Mouse (Mus musculus) right cerebral cortex, adult 18-20 months (tissue): ENCODE results near the gene Gm1123.
A peak's percentile ranks its signal among the peaks of the same experiment; 100 is the strongest.

Experiments
- DNase-seq: peaks from one replicate; pipeline ENCODE4 v3.0.0; 2022; ENCODE audit warnings: mixed read lengths

Gm1123 gene

DNA sequence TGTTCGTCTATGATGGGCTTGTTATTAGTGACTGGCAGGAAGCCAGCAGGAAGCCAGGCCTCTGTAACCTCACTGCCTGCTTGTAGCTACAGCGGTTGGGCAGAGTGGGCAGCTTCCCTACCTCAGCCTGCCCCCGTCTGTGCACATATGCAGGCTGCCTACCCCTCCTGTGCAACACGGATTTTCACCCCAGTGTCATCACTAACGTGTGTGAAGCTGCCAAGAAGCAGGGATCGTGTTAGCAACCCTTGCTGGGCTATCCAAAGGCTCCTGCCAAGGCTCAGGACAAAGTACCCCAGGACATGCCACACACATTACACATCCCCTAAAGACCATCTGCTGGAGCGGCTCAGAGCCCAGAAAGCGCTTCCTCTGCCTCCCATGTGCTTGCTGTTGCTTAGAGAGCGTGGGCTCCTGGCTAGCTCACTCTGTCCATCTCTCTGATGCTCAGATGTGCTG lies 35.6 kb downstream of the Gm1123 start:
- peak; percentile 46 for DNase-seq

DNA sequence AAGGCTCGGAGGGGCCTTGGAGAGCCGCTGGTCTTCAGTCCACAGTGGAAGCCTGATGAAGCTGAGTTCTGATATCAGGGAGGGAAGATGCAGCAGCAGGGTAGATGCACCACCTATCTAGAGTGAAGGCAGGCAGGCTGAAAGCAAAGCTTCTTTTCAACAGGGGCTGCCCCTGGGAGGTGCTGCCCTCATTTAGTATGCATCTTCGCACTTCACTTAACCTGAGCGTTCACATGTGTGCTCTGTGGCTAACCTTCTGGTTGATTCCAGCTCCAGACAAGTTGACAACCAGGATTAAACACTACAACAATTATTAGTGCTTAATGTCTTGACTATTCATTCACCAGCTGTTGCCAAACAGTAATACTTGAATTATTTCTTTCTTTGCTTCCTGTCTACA lies 41.4 kb downstream of the Gm1123 start:
- no peak for DNase-seq

DNA sequence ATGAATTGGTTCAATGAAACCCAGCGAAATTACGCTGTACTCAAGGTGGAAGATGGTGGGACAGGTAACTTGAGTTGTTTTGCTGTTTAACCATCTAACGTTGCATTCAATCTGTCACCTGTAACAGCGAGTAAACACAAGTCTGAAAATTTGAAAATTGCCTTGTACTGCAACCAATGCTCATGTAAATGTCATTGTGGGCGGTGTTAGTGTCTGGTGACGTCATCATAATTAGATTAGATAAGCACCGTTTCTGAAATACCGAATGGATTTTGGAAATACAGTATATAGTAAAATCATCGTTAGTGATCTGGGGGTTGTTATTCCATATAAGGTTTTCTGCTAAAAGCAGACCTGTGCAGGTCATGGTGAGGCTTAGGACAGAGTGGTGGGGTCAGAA lies 48.4 kb downstream of the Gm1123 start:
- DNase-seq: no peak

DNA sequence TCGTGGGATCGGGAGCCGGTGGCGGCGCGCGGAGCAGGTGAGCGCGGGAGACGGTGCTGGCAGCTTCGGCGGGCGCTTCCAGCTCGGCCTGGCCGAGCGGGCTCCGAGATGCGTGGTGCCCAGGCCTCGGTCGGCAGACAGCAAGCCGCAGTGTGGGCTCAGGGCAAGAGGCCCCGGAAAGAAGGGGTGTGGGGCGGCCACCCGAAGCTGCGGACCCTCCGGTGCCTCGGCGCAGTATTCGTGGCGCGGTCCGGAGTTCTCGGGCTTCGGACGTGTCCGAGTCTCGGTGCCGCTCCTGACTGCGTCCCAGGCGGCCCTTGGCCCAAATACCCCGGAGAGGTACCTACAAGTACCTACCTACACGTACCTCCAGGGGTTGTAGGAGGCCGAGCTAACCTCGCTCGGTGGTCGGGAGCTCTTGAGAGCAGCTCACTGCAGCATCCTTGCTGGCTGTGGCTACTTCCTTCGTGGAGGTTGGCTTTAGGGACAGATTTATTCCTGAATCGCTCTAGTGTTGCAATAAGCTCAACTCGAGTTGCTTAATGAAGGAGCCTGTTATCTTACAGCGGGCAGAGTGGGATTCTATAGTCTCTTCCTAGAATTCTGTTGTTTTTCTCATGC lies 48.9 kb downstream of the Gm1123 start:
- DNase-seq: no peak

DNA sequence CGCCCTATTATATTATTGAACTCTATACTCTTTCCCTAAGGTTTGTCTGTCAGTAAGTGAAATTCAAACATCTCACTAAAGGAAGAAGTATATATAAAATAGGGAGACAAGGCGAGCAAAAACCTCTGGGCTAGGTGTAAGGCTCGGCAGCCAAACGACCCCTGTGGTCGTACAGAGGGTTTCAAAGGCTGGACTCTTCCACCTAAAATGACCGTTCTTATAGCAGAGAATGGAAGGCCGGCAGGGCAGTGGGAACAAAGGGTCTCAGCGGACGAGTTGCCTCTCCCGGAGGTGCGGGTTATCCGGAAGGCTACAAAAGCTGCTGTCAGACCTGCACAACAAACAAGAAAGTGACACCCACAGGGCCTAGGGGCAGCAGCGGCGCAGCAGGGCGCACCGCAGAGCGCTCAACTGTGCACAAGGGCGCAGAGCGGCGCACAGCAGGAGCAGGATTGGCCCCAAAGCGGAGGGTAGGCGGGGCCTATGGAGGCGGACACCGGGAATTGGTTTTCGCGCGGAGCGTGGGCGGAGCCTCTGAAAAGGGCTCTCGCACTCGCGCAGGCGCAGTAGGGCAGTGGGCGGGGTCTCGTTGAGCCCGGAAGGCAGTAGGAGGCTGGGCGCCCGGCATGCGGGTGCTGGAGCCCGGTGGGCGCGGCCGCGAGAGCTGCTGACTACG lies 49.6 kb downstream of the Gm1123 start, which contains the start of gene Faim:
Gene Faim, plus strand, starts transcription at position 574 of the 676 bp plus-strand sequence.
- peak; percentile 100 for DNase-seq

DNA sequence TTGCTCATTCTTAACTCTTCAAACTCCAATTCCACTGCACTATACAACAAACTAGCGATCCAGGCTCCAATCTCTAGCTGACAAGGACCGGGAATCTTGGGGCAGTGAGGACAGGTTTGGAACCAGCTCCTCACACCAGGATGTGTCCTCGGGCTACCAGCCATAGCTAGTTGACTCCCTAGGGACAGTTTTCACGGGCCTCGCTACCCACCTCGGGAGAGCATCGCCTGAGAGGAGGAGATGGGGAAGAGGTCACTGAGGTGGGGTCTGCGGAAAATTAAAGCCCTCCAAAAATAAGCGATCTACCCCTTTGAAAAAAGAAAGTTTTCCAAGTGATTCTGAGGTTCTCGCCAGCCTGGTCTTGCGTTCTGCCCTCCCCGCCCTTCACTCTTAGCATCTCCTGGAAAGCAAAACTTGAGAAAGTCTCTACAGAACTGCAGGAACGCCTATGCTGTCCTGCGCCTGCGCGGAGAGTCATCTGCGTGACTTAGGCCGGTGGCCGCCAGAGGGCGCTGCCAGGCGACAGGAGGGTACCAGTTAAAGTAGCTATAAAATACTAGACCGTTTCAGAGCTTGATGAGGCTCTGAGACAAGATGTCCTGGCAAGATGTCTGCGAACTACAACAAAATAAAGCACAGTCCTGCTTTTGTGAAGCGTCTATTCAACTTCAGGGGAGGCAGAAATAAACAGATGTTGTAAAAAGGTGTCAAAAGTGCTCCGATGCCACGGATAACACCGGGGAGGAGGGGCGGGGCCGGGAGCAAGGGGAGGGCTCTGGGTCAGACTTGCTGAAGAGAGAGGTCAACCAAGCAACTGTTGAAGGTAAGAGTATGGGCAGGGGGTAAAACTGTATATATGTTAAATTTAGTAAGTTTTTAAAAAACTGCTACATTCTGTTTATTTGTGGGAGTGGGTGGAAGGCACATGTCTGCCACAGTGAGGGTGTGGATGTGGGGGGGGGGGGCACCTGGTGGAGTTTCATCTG lies 55.8 kb downstream of the Gm1123 start:
- peak; percentile 86 for DNase-seq

DNA sequence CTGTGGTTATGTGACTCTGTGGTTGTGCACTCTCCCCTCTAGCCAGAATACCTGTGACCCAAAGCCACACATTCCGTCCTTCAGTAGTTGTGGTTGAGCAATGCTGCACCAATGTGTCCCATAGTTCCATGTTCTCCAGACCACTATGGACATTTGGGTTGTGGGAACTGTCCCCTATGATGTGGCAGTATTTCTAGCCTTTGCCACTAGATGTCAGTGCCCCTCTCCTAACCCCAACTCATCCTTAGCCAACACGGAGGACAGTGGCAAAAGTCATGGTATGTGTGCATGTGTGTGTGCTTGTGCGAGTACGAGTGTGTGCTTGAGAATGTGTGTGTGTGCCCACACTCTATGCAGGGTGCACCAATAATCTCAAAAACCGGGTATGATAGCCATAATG lies 59.0 kb downstream of the Gm1123 start:
- no peak for DNase-seq

DNA sequence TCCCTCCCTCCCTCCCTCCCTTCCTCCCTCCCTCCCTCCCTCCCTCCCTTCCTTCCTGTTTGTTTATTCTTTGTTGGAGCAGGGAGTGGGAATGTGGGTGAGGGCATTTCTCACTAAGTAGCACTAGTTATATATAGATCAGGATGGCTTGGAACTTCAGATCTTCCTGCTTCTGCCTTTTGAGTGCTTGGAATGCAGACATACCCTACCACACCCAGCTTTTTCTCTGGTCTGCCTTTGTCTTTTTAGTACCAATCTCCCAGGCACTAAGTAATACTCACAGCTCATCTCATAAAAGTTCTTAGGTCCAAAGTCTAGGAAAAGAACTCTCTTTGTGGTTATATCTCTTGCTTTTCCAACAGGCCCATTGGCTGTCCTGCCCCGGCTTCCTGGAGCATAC lies 59.4 kb downstream of the Gm1123 start:
- no peak for DNase-seq

DNA sequence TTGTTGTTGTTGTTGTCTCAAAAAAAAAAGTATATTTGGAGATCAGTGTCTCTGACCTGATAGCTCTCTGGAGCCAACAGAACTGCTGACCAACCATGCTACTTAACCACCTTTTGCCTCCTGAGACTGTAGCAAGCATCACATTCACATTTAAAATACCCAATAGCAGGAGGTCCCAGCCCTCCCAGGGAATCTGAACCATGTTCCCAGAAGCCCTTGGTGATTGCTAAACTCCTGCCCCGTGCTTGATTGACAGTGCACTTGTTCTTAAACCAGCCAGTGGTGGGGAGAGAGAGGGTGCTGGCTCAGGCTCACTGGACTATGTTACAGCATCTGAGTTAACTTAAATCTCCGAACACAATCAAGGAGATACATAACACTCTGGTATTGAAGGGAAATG lies 60.6 kb downstream of the Gm1123 start:
- no peak for DNase-seq

DNA sequence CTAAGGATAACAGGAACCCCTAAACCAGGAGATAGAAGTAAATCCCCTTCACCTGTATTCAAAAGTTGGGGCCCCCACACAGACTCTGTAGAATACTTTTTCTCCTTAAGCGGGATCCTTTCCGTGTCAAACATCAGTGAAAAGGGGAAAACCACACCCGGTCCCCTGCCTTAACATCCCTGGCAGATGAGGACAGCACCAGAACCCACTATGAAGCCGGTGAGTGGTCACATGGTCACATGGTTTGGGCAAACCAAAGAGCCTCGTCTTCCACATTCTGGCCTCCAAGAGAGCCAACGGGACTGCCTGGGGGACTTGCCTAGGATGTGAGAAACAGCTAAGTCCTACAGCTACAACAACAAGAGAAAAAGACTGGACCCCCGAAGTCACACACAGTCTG lies 62.0 kb downstream of the Gm1123 start:
- no peak for DNase-seq

DNA sequence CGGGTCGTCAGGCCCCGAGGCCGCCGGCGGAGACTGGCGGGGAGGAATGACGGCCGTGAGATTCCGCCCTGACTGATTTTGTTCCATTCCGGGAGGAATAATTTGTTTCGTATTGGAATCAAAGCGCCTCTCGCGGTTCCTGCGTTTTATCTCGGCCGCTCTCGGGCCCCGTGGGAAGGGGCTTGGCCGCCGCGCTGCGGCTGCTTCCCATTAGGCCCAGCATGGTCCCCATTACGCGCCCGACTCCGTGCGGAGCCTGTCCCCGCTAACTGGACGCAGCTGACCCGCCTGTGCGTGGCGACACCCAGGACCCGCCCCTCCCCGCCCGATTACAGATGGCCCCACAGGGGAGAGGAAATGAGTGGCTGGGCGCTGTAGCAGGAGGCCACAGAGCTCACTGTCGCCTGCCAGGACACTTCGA lies 62.4 kb downstream of the Gm1123 start:
- DNase-seq: no peak

DNA sequence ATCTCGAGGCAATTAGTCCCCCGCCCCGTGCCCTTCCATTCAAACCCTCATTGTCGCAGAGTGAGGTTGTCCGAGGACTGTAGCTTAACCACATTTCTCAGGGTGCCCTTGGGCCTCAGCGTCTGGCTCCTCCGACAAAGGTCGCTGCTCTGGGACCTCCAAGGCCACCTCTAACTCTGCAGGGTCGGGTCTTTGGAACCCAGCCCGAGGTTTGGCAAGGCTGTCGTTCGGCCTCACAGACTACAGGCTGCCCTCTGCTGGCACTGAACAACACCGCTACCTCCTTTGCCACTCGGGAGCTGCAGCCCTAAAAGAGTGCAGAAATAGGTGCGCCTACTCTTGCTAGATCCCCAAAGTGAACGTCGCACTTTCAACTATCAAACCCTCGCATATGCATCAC lies 70.4 kb downstream of the Gm1123 start:
- DNase-seq: no peak

DNA sequence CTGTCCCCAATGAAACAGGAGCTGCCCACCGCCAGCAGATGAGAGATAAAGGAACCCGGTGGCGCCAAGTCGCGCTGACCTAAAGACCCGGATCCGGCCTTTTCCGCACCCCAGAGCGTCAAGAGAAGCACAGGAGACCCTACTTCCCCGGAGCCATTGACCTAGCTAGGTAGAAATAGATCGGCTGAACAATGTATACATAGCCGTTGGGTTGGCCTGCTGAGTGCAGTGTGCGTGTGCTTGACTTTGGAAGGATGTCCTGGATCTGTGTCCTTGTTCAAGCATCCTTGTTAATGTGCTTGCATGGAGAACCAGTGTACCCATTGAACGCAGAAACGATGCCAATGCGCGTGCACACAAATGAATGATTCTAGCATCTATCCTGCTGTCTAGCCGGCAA lies 71.9 kb downstream of the Gm1123 start:
- no peak for DNase-seq

DNA sequence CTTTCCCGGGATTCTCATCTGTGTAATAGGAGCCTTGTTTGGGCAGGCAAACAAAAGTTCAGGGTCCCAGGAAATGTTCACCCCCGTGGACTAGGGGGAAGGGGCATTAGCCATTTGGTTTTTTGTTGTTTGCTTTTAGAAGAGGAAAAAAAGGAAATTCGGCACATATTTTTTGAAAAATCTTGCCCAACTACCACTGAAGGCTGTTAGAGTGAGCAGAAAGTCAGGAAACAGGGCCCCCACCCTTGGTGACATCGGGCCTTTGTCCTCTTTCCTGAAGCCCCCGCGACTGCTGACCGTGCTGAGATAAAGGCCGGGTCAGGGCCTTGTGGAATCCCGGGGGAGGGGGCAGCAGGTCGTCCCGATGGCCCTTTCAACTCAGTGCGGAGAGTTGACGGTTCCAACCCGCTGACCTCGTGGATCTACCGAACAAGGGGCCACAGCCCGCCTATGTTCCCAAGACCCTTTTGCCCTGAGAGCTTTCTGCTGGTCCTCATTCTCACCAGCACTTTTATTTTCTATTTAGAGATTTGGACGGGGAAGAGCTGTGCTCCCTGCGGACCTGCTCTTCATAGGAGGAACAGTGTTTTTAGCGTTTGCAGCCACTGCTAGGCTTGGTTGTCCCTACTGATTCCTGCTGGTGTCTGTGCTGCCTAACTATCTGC lies 72.9 kb downstream of the Gm1123 start:
- no peak for DNase-seq

DNA sequence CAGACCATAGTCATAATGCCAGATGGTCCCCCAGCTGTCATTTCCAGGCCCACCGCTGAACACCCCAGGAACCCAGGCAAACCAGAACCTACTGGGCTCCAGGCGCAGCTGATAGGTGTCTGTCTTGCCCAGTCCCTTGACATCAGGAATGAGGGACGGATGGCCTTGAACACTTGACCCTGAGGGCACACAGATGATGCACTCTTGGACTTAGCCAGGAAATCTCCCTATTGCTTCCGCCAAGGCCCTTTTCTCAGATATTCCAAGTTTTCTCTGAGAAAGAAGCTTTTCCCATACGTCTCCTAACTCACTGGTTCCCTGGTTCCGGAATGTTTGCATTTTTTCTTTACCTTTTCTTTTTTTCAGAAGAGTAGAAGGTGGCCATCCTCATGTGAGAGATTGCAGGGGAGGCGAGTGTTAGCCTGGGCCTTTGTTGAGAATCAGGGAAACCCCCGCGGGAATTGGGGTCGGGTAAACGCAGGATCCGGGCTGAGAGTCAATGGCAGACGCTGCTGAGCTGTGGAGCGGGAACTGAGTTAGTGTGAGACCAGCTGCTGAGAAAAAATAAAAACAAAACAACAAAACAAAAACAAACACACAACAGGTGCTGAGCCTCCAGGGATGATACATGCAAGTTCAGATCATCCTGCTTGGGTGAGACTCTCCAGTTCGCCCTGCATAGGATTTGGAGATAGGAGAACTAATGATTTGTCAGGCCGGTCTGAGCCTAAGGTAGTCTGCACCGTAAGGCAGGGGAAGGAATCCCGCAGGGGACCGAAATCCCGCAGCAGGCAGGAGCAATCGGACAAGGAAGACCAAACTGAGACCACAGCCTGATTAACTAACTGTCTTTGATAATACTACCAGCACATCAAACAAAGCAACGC lies 73.7 kb downstream of the Gm1123 start:
- no peak for DNase-seq

DNA sequence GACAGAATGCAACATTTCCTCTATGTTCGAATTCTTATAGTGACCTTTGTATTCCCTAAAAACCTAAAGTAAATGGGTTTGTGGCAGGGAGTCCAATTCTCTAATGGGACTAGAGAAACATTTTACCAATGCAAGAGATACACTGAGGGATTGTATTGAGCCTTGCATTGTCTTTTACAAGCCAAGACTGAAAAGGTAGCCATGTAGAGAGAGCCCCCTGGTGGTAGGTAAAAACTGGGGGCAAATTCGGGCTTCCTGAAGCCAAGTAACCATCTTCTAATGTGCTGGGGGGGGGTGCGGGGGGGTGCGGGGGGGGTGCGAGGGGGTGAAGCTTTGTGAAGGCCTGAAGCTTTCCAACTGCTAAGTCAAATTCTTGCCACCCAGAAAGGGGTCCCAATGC lies 75.2 kb downstream of the Gm1123 start:
- no peak for DNase-seq

DNA sequence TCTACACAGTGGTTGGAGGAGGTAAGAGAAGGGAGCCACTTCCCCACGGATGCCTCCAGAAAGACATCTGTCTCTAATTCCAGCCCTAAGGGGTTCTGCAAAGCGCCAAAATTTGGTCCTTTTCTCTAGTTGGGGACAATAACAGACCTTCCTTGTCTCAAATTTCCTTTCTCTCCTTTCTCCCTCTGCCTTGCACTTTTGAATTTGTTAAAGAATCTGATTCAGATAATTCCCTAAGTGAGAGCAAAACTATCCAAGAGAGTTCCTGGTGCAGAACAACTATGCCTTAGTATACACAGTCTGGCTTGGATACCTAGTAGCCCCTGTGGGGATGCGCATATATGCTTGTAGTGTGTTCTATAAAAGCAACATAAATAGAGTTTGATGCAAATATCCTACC lies 75.7 kb downstream of the Gm1123 start:
- no peak for DNase-seq

DNA sequence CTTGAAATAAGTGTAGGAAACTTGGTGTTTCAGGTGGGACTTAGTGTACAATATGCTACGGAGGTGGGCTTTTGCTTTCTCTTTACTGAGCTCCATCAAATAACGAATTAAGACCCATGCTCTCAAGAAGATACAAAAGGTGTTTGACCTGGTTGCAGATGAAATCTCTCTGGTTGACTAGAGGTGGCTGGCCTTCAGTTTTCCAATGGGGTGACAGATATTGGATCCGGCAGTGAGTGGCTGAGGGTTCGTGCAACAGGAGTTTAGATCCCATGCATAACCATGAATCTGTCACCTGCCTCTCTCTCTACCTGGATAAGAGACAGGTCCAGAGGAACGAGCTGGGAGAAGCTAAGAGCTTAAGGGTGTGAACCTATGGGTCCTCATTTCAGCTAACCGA lies 76.9 kb downstream of the Gm1123 start:
- no peak for DNase-seq

DNA sequence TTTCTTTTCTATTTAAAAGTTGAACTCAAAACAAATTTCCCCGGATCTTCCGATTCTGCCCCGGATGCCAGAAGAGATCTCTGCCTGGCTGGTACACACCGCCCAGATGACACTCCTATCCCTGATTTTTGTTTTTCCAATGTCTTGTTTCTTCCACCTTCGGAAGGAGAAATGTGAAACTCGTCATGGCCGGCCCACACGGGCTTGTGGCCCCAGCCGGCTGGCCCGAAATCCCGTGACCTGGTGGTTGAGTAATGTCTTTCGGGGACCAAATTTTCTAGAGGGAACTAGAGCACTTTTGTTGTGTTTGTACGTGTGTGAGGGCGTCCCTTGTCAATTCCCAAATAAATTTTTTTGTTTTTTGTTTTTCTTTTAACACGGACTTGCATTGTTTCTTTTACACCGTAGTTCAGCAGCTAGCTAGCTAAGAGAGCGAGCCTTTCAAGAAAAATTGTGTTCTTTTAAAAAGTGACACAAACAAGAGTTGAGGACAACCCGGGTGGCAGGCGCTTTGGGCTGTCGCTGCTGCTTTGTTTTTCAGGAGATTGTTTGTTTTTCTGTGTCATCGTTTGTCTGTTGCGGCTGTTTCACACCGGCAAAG lies 77.7 kb downstream of the Gm1123 start:
- DNase-seq: no peak
